Mouse (Mus musculus) spleen, postnatal 4 days (tissue): ENCODE data around the gene Esrra.

Experiments used
- DNase-seq, 2 experiments: peaks; one replicate each; pipeline ENCODE4 v3.0.0; 2022; ENCODE audit warnings: low spot score in 2 of 2

The Esrra gene

DNA sequence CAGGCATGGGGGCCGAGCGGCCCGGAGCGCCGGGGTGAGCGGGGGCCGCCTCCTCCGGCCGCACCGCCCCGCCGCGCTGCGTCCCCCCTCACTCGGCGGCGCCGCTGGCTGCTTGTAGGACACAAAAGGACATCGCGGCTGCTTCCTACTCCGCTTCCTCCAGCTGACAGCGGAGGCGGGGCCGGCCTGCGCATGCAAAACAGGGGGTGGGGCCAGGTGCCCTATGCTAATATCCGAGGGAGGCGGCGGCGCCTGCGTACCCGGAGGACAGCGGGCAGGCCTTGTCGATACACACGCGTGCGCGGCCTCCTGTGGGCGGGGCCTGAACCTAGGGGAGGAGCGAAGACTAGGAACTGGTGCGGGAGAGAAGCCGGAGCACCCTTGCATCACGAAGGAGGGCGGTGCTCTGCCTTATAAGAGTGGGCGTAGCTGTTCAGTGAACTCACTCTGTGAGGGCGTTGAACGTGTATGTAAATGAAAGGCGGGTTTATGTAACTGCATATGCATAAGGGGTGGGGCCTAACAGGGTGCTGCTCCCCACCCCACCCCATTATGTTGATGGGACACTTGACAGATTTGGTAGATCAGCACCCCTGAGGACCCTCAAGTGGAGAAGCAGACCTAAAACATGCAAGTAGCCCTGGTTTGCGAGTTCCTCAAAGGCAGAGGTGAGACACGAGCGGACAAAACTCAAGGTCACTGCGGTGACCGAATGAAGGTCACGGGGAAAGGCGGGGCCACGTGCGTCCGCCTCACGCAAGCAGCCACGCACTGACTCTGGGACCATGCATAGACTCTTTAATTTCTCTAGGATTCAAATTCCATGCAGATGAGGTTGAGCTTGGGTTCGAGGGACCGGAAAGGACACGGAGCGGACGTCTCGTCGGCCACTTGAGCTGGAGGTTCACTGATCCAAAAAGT lies at the start of gene Esrra:
Gene Esrra, minus strand, starts transcription at position 167 of the 921 bp plus-strand sequence.
- peak; percentile 100 for DNase-seq

DNA sequence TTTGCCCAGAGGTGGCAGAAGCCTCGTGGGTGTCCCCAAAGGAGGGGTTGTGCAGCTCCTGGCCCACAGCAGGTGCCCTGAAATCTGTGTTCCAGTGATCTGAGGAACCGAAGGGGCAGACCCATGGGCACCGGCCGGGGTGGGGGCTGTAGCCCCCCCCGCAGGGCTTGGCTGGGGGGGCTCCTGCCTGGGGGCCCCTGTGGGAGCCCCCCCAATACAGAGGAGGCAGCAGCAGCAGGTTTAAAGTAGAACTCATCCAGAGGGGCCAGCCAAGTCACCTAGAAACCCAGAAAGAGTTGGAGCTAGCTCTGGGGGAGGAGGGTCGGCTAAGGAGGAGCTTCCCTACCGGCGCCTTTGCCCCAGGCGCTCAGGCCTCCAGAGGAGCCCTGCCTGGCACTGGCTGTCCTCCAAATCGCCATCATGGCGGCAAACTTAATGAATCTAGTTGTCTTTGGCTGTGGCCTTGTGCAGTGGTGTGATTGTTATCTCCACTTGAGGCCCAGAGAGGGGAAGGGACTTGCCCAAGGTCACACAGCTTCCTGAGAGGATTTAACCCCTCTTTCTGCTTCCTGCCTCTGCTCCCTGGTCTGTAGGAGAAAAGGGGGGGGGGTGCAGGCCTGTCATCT lies 49.0 kb upstream of the Esrra start:
- no peak for DNase-seq

DNA sequence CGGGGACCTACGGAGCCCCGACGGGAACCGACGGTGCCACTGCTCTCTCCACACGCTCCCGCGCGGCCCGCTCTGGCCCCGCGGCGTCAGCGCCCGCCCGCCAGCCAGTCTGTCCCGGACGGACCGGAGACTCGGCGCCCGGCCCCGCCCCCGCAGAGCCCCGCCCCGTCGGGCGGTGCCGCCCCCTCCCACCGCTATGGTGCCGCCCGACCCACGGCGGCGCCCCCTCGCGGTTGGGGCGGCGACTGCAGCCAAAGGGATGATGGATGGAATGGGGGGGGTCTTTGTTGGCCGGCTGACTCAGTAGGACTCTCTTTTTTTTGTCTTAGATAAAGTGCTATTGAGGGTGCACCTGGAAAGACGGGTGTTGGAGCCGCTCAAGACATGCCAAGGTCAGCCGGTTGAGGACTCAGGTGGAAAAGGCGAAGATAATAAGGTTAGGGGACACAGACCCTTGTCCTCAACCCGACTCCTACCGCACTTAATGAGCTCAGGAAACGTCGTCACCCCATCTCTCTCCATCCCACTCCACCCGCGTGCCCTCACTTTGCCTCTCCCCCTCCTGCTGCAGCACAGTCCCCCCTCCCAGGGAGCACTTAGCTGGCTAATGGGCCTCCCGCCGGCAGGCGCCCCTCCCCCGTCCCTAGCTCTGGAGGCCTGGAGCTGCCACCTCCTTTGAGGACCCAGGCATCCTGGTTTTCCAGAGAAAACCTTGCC lies 48.2 kb upstream of the Esrra start:
- DNase-seq = peak; percentile 77 to 91

DNA sequence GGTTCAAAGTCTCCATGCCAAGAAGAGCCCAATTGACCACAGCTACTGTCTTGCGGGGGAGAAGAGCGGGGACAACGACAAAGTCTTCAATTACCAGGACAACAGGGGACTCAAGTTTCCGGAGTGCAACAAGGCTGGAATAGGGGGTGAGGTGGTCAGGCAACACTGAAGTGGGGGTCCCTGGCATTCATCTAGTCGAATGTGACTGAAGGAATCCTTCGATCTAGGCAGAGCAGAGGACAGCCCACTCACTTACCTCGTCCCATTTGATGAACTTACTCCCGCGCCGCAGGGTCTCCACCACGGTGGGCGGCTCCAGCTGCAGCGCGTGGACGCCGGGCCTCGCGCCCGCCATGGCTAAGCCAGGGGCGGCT lies 47.7 kb upstream of the Esrra start:
- DNase-seq = no peak

DNA sequence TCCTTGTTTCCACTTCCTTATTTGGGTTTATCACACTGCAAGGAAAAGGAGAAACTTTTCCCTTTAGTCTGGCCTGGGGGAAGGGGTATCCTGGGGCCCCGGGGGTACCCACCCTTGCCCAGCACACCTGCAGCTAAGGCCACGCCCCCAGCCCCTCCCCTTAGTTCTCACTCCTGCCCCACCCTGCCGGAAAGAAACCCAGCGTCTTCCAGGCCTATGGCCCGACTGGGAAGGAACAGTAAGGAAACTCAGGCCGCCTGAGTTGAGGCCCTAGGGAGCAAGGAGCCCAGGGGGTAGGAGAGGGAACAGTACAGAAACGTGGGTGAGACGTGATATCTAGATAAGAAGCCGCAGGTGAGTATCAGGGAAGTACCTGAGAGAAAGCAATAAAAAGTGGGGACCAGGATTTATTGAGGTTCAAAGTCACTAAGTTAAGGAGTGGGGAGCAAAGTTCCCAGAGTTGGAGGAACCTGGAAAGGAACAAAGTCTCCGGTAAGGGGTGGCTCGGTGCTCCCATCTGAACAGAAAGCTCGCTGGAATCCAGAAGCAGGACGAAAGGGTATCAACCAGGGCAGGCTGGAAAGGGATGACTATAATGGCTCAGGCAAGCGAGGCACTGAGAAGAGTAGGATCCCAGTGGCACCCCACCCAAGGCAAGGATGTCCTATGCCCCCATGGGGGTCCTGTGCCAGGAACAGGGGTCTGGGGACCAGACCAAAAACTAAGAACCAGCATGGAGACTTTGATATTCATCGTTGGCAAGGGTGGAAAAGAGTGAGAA lies 47.1 kb upstream of the Esrra start:
- peak in 1 of 2 experiments; percentile 64 for DNase-seq

DNA sequence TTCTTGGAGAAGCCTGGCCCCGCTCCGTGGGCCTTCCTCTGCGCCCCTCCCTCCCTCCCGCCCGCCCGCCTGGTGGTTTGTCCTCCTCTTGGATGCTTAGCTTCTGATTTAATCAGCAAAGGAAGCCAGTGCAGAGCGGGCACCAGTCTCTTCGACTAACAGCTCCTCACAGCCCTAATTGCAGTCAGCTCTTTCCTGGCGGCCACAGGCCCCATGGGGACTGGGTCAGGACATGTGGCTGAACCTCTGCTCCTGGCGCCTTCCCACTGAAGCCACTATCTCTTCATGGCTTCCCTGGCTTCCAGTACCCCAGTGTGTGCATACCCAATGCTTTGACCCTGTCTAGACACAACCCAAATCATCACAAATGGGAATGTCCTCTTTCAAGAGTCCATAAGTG lies 34.8 kb upstream of the Esrra start:
- DNase-seq = no peak

DNA sequence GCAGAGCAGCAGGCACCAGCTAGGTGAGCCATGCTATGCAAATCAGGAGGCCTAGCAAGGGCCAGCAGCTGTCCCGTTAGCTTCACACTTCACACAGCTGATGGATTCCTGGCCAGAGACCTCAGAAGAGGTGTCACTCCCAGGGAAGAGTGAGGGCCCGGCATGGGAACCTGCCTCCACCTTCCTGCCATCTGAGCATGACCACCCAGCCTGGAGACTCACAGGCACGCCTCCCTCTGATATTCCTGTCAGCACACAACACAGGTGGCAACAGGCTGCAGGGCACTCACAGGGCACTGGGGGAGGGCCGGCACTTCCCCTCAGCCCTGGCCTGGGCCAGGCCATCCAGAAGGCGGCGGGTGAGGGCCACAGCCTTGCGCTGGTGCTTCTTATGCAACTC lies 33.8 kb upstream of the Esrra start:
- no peak for DNase-seq

DNA sequence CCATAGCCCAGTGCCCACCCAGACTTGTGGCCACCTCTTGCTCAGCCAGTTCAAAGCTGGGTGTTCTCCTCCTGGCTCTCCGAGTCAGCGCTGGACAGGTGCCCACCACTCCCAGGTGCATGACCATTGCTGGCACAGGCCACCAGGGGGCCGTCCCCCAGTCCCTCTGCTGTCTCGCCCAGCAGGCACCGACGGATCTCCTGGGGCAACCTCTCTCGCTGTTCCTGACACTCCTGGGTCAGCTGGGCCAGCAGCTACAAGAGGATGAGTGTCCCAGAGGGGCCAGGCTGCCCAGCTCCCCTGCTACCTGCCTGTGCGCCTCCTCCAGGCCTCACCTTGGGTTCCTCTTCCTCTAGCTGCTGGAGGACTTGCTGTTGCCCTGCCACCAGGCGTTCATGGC lies 32.4 kb upstream of the Esrra start:
- DNase-seq = peak; percentile 48 to 78

DNA sequence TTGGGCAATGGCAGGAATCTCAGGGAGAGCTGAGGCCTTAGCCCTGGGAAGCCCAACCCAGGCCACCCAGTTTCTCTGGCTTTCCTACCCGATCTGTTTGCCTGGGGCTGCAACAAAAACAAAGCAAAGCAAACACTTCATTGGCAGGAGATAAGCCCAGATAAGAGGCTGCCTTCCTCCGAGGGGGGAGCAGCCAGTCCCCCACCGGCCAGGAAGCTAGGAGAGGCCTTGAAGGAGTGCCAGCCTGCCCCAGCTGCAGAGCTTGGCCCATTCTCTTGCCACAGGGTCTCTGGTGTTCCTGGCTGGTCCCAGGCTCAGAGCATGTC lies 31.1 kb upstream of the Esrra start:
- DNase-seq = peak in 1 of 2 experiments; percentile 68

DNA sequence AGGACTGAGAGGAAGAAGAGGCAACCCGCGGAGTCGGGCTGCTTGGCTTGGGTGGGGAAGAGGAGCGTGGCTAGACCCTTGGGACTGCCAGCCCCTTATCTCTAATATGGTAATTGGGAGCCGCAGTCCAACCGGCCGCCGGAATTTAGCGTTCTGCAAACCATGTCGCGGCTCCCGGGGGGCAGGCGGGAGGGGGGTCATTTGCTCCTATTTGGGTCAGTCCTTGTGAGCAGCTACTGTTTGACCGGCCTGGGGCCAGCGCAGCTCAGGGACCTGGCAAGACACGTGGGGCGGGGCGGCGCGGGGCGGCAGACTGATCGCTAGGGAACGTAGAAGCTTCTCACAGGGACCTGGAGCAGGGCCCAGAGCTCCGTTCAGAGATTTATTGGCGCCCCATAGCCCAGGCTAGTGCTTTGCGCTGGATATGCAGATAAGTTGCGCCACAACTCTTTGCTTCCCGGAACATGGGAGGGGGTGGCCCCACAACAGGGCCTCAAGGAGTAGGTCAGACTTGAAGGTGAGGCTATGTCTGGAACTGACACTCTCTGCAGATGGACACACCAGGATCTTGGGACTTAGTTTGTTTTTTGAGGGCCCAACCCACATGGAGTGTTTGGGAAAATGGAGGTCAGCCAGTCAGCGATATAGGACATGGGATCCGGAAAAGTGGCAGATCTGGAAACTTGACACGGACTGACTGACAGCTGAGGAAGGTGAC lies 30.5 kb upstream of the Esrra start:
- peak; percentile 62 to 82 for DNase-seq

DNA sequence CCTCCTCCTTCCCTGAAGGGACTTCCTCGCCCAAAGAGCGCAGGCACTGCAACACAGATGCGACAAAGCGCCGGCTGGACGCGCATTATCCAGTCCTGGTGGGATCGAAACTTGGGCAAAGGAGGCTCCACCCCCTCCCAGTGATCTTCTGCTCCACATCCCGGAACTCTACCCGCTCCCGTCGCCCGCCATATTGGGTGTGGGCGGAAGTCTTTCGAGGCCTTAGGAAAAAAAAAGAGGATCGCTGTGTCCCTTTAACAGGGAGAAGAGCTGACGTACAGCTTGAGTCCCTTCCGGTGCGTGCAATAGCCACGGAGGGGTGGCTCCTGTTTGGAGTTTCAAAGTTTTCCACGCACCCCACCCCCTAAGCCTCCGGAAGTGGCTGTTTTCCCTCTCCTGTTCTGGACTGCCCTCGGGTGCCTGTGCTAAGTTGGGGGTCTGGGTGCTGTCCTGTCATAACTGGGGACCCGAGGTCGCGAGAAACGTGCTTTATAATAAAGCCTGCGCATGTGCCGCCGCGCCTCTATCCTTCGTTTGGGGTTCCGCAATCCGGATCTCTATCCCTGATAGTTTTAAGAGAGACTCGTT lies 29.9 kb upstream of the Esrra start:
- peak; percentile 76 to 85 for DNase-seq

DNA sequence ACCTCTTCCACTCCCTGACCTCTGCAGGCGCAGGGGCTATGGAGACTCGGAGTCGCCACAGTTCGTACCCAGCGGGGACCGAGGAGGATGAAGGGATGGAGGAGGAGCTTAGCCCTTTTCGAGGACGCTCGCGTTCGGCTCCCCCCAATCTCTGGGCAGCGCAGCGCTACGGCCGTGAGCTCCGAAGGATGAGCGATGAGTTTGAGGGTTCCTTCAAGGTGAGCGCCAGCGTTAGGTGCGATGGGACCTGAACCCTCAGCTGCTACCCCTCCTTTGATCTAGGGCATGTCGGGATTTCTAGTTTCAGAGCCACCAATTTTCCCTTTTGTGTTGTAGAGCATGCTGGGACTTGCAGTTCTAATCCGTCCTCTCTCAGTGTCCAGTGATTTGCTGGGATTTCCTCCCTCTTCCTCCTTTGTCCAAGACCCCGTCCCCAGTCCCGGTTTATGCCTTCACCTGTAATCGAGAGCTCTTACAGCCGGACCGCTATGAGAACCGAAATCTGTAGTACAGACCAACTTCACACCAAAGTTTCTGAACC lies 29.1 kb upstream of the Esrra start:
- peak in 1 of 2 experiments; percentile 68 for DNase-seq

DNA sequence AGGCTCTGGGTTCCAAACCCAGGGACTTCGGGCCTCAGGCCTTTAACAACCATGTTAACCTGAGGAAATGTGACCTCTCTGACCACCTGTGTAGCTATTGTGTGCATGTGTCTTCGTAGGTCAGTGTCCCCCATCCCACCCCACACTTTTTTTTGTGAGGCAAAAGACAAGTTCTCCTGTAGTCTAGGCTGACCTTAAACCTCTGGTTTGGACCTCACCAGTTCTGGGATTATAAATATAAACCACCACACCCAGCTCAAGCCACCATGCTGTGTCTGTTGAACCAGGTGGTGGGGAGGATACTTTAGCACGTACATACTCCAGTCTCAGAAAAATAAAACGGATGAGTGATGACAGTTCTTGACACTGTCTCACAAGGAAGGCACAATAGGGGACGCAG lies 28.3 kb upstream of the Esrra start:
- DNase-seq = no peak

DNA sequence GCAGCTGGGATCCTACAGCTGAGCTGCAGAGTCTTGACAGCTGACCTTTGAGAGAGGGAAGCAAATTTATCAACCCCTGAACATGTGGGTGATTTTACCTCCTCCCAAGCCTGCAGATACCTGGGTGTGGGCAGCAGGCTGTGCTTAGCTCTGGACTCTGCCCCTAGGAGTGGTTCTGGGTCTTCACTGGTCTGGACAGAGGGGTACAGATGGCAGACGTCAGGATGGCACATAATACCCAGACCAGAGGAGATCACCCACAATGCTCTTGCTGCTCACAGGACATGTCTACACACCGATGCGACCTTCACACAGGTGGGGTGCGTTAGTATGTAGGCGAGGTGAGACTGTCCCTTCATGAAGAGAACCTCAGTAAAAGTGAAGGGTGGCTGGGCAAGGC lies 27.9 kb upstream of the Esrra start:
- no peak for DNase-seq

DNA sequence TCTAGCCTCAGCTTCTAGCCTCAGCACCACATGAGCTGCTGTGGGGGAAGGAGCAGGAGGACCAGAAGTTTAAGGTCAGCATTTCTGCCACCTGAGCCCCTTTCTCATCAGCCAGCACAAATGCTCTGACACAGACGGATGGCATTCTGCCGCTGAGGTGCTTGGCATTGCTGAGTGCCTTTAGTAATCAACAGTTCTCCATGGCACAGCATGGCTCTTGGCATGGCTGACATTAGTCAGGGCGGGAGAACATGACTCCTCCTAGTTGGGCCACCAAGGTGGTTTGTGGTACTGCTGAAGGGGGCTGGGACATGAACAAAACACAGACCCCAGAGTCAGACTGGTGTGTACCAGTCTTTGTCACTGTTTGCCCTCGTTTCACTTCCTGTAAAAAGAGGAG lies 26.6 kb upstream of the Esrra start:
- DNase-seq = no peak

DNA sequence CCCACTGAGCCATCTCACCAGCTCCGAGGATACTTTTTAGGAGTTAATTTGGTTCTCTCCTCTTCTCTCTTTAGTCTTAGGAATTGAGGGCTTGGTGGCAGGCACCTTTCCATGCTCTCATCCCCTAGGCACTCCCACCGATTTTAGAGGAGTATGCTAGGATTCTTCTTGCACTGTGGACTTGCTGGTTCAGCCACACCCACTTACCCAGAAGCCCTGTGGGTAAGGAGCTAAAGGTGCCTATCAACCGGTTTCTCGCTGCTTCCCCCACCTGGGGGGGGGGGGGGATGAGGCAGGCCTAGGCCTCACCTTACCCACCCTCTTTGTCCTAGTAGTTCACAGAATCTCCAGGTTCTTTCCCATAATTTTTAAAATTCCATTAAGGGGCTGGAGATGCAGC lies 26.1 kb upstream of the Esrra start:
- DNase-seq = no peak

DNA sequence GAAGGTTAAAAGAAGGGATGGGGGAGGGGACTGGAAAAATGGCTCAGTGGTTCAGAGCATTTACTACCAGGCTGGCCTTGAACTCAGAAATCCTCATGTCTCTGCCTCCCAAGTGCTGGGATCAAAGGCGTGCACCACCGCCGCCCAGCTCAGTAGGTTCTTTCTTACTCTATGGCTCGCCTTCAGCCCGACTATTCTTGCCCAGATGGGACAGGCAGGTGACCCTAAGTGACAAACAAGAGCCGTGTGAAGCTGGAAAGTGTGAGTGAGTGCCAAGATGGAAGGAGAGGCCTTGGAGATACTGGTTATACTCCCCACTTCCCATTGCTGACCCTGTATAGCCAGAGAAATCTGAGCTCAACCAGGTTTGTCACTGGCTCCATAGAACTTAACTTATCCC lies 22.1 kb upstream of the Esrra start:
- no peak for DNase-seq

DNA sequence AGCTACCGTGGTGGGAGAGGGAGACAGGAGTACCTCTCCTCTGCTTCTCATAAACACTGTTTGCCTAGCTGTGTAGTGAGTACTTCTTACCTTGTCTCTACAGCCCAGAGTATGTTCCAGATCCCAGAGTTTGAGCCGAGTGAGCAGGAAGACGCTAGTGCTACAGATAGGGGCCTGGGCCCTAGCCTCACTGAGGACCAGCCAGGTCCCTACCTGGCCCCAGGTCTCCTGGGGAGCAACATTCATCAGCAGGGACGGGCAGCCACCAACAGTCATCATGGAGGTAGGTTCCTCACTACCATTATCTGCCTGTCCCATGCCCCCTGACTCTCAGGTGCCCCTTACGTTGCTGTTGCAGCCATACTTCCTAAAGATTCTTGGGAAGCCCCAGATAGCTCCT lies 21.2 kb upstream of the Esrra start:
- peak in 1 of 2 experiments; percentile 61 for DNase-seq

DNA sequence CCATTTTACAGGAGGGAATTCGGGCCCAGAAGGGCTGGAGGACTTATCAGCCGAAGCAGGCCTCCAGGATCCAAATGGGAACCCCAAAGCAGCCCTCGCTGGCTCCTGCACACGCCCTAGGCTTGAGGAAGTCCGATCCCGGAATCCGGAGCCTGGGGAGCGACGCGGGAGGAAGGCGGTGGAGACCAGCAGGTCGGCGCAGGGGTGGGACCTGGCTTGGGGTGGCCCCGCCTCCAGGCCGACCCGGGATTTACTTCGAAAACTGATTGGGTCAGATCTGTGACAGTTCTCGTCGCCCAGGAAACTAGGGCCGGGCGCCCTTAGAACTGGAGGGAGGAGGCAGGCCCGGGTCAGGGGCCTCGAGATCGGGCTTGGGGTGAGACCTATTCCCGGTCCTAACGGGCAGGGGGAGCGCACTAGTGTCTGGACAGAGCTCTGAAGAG lies 20.7 kb upstream of the Esrra start, which contains the start of gene Gpr137:
Gene Gpr137, minus strand, starts transcription at position 232 of the 443 bp plus-strand sequence.
- peak; percentile 93 to 94 for DNase-seq
